Mouse (Mus musculus): Measurements from ENCODE around the gene Tex29. TPM values are rescaled to one million over a fixed set of nuclear protein-coding genes. Genes with fewer than 3 reads are reported as not detected.

Tex29 gene
- polyA plus RNA-seq, 1 experiment from 2014 or later = 0.32 TPM

GRCm38 (mm10) chr8:11885881-11886699 is 45.8 kb downstream of the Tex29 start:
- H3K9me3 ChIP-seq = no peaks in the 10 kb centered on the region
- peak overlapping the region; percentile 3; the same call in 1 of the 2 replicates for H3K4me2 ChIP-seq
- ATAC-seq (ENCODE audit: low FRiP score, low read depth) = peak; percentile 82
- peaks cover 19% of the 10 kb centered on the region for H3K4me1 ChIP-seq (replicated peaks)
- H3K27ac ChIP-seq (replicated peaks) = peak overlapping the region; percentile 87
- no peak overlapping the region for H3K4me3 ChIP-seq
- no peaks in the 10 kb centered on the region for H3K27me3 ChIP-seq
- H3K36me3 ChIP-seq = no peaks in the 10 kb centered on the region
- H3K9ac ChIP-seq = no peak overlapping the region
- 22% methylated on average over 12 of the region's 12 CpGs for WGBS

- ATAC-seq (ENCODE audit: low FRiP score, low read depth) = peak; percentile 65
- peaks cover 19% of the 10 kb centered on the region for H3K4me1 ChIP-seq (replicated peaks)
- no peak overlapping the region for H3K4me3 ChIP-seq
- H3K36me3 ChIP-seq = no peaks in the 10 kb centered on the region
- WGBS = 83% methylated on average over 2 of the region's 2 CpGs
- H3K9ac ChIP-seq = no peak overlapping the region
- H3K4me2 ChIP-seq = no peak overlapping the region
- H3K27ac ChIP-seq (replicated peaks) = peak overlapping the region; percentile 87
- no peaks in the 10 kb centered on the region for H3K27me3 ChIP-seq
- H3K9me3 ChIP-seq = no peaks in the 10 kb centered on the region
Observed at GRCm38 (mm10) chr8:11886824-11887223, 46.5 kb downstream of the Tex29 start.

GRCm38 (mm10) chr8:11889156-11890018 is 49.1 kb downstream of the Tex29 start:
- no peaks in the 10 kb centered on the region for H3K9me3 ChIP-seq
- peaks cover 19% of the 10 kb centered on the region for H3K4me1 ChIP-seq (replicated peaks)
- H3K4me2 ChIP-seq = no peak overlapping the region
- ATAC-seq (ENCODE audit: low FRiP score, low read depth) = no peak
- H3K9ac ChIP-seq = no peak overlapping the region
- H3K27me3 ChIP-seq = no peaks in the 10 kb centered on the region
- 17% methylated on average over 7 of the region's 7 CpGs for WGBS
- H3K4me3 ChIP-seq = no peak overlapping the region
- no peaks in the 10 kb centered on the region for H3K36me3 ChIP-seq
- no peak overlapping the region for H3K27ac ChIP-seq (replicated peaks)

GRCm38 (mm10) chr8:11892756-11893155 is 52.5 kb downstream of the Tex29 start:
- Histone ChIP-seq H3K9me3 (no peaks in the 10 kb centered on the region), H3K4me3 (no peak overlapping the region), H3K36me3 (no peaks in the 10 kb centered on the region), H3K27ac (replicated peaks) (no peak overlapping the region), H3K4me2 (no peak overlapping the region), H3K9ac (no peak overlapping the region), H3K4me1 (replicated peaks) (peaks cover 11% of the 10 kb centered on the region), H3K27me3 (no peaks in the 10 kb centered on the region)
- no peak for ATAC-seq (ENCODE audit: low FRiP score, low read depth)
- WGBS = 91% methylated on average over 2 of the region's 2 CpGs

GRCm38 (mm10) chr8:11896022-11896662 is 55.9 kb downstream of the Tex29 start:
- no peaks in the 10 kb centered on the region for H3K27me3 ChIP-seq
- no peaks in the 10 kb centered on the region for H3K36me3 ChIP-seq
- H3K4me2 ChIP-seq = no peak overlapping the region
- H3K4me3 ChIP-seq = no peak overlapping the region
- H3K9me3 ChIP-seq = no peaks in the 10 kb centered on the region
- peak; percentile 69 for ATAC-seq (ENCODE audit: low FRiP score, low read depth)
- H3K27ac ChIP-seq (replicated peaks) = peak overlapping the region; percentile 3; the same call in 1 of the 2 replicates
- WGBS = 39% methylated on average over 13 of the region's 13 CpGs
- H3K4me1 ChIP-seq (replicated peaks) = peaks cover 11% of the 10 kb centered on the region
- no peak overlapping the region for H3K9ac ChIP-seq

- ATAC-seq (ENCODE audit: low FRiP score, low read depth) = peak; percentile 56; the same call in 1 of the 2 replicates
Observed at GRCm38 (mm10) chr8:11896677-11897076, 56.4 kb downstream of the Tex29 start.

GRCm38 (mm10) chr8:11898814-11899213 is 58.5 kb downstream of the Tex29 start:
- Histone ChIP-seq H3K4me2 (no peak overlapping the region), H3K27me3 (no peaks in the 10 kb centered on the region)
- 84% methylated on average over 1 of the region's 1 CpGs for WGBS

More at GRCm38 (mm10) chr8:11896677-11897076, 56.4 kb downstream of the Tex29 start:
- H3K4me2 ChIP-seq = no peak overlapping the region
- no peaks in the 10 kb centered on the region for H3K27me3 ChIP-seq
- no peak overlapping the region for H3K9ac ChIP-seq
- 36% methylated on average over 10 of the region's 10 CpGs for WGBS
- peaks cover 11% of the 10 kb centered on the region for H3K4me1 ChIP-seq (replicated peaks)
- H3K27ac ChIP-seq (replicated peaks) = 0 out of 2 replicates have a peak overlapping the region, but pooled peaks have one; percentile 17
- H3K36me3 ChIP-seq = no peaks in the 10 kb centered on the region
- H3K9me3 ChIP-seq = no peaks in the 10 kb centered on the region
- no peak overlapping the region for H3K4me3 ChIP-seq

More at GRCm38 (mm10) chr8:11898814-11899213, 58.5 kb downstream of the Tex29 start:
- ATAC-seq (ENCODE audit: low FRiP score, low read depth) = no peak
- Histone ChIP-seq H3K9me3 (no peaks in the 10 kb centered on the region), H3K4me3 (no peak overlapping the region), H3K27ac (replicated peaks) (no peak overlapping the region), H3K4me1 (replicated peaks) (peaks cover 11% of the 10 kb centered on the region), H3K9ac (no peak overlapping the region), H3K36me3 (no peaks in the 10 kb centered on the region)

Other genes starting within 250 kb of the Tex29 start
- 81.3 and 82.8 TPM in 2 replicates for gene Ankrd10, start 204.7 kb upstream of the Tex29 start, polyA plus RNA-seq (2015; fragmentation: Nextera tagmentation; extraction: Ambion mirVana)
- not detected in 2 replicates for gene 1700016D06Rik, start 139.4 kb upstream of the Tex29 start, polyA plus RNA-seq (2015; fragmentation: Nextera tagmentation; extraction: Ambion mirVana)
- 73.4 and 81.0 TPM in 2 replicates for gene Arhgef7, start 112.8 kb upstream of the Tex29 start, polyA plus RNA-seq (2015; fragmentation: Nextera tagmentation; extraction: Ambion mirVana)